Mouse (Mus musculus): ENCODE data around the gene Yju2.
A peak's percentile ranks its signal among the peaks of the same experiment; 100 is the strongest.

The Yju2 gene

DNA sequence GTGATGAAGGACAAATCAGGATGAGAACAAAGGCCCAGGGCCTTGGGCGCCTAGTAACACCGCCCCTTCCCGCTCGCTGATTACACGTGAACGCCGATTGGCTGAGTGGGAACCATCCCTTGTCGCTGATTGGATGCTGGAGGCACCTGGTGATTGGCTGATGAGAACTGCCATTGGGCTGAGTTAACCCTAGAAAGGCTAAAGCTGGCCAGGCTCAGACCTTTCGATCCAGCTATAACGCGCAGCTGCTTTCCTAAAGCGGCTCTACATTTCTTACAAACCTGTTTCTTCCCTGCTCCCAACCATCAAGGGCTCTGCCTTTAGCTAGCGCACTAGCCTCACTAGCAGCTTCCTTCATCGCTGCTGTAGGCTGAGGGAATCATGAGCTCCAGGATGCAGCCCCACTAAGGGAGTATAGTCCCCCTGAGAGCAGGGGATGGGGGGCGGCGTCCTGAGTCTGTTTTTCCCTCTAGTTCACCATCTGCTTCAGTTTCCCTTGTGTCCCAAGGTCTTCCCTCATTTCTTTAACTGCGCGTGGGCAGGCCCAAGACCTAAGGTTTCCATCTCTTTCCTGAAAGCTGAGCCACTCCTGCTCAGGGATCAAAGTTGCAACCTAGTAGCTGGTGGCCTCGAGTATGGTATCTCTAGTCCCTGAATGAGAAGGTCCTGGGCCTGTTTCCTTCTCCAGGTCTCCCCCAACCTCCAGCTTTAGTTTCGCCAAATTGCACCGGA, 49.6 kb downstream of the Yju2 start:
- DNase-seq, result peak; percentile 94 to 98

DNA sequence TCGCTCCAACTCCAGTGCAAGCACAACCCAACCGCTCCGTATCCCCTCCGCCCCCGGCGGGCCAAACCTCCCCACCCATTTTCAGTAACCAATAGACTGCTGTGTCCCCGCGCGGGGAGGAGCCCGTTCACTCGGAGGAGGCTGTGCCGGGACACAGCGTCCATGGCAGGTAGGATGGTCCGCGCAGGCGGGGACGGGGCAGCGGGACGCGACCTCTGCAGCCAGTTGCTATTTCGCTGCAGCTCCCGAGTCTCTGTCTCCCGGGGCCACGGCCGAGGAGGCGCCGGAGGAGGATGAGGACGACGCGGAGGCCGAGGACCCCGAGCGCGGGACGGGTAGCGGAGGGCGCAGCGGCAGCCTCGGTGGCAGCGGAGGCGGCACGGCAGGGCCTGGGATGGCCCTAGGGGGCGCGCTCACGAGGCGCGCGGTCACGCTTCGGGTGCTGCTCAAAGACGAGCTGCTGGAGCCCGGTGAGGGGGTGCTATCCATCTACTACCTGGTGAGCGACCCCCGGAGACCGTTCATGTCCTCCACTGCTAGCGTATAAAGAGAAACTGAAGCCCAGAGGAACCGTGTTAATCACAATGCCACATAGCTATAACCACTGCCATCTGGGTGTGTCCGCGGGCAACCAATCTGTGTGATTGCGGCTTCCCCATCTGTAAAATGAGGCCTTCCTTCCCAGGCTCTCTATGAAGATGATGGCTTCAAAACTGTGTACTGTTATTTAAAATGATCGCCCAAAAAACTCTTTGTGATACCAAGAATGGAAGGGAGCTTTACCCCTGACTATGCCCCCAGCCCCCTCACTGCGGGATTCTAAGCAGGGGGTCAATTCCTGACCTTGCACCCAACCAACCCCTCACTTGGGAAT, 50.4 kb downstream of the Yju2 start:
- peak; percentile 94 to 98 for DNase-seq

DNA sequence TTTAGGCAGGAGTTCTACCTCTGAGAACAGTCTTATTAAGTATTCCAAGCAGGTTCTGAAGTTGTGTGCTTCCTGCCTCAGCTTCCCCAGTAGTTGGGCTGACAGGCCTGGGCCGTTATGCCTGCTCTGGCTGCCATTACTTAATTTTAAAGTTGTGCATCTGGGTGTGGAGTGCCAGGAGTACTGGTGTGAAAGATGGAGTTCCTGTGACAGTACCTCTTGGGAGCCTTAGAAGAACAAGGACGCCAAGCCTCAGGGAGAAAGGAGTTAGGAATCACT, 51.0 kb downstream of the Yju2 start:
- no peak for DNase-seq

DNA sequence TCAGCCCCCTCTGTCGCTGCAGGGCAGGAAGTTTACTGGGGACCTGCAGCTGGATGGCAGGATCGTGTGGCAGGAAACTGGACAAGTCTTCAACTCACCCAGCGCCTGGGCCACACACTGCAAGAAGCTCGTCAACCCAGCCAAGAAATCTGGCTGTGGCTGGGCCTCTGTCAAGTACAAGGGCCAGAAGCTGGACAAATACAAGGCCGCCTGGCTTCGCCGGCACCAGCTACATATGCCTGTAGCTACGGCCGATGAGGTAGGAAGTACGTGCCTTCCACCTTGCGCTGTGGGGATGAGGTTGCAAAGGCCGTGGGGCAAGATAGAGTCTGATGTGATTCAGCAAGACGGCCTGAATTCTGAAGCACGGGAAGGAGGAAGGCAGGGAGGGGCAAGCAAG, 51.4 kb downstream of the Yju2 start:
- peak in 1 of 2 experiments; percentile 41 for DNase-seq

DNA sequence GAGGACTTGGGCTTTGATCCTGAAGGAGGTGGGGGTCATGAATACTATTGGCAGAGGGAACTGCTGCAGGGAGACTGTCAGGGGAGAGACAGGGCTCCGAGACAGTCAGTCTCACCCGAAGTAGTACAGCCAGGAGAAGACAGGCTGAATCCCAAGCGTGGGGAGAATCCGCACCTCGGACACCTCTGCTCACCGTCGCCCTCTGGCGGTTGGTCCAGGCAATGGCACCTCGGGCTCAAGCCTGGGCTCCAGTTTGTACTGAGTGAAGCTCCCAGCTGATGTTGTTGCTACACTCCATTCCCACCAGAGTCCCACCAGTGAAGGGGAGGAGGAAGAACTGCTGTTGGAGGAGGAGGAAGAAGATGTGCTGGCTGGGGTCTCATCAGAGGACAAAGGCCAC, 51.8 kb downstream of the Yju2 start:
- peak; percentile 78 to 84 for DNase-seq

DNA sequence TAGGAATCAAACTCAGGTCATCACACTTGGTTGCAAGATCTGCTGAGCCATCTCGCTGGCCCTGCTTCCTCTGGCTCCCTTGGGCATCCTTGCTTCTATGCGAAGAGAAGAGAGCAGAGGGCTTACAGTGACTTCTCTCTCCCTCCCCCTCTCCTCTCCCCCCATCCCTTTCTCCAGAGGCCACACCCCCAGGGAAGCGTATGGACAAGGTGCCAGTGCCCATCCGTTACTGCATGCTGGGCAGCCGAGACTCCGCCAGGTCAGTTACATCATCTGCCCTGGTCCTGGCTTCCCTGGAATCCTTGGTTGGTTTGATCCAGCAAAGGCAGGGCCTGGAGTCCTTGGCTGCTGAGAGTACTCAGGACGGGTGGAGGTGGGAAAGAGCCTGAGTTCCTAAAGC, 52.5 kb downstream of the Yju2 start:
- DNase-seq, result no peak

DNA sequence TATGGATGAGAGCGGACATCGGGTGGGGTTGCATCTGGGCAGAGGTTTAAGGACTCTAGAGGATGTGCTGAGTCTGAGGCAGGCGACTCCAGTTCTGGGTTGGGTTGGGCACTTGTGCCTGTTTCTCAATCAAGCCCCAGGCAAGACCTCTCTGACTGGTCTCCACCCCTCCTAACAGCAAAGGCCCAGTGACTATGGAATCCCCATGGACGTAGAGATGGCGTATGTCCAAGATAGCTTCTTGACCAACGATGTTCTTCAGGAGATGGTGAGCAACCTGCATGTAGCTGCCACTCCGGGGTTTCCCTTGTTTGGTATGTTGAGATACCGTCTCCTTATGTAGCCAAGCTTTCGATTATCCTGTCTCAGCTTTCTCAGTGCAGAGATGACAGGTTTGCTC, 56.4 kb downstream of the Yju2 start:
- DNase-seq, result no peak

DNA sequence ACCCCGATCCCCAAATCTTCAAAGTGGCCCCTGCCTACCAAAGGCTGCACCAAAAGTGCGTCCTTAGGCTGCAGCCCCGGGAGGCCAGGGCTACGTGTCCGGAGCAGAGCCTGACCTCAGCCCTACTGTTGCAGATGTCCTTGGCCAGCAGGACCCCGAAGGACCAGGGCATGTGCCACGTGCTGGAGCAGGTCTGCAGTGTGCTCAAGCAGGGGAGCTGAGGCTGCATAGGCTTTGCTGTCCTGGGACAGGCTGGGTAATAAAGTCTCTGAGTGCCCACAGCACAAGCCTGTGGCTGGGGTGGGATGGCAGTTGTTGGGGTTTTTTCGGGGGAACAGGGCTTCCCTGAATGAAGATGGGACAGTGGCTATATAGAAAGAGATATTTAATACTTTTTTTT, 57.5 kb downstream of the Yju2 start:
- DNase-seq, result no peak

DNA sequence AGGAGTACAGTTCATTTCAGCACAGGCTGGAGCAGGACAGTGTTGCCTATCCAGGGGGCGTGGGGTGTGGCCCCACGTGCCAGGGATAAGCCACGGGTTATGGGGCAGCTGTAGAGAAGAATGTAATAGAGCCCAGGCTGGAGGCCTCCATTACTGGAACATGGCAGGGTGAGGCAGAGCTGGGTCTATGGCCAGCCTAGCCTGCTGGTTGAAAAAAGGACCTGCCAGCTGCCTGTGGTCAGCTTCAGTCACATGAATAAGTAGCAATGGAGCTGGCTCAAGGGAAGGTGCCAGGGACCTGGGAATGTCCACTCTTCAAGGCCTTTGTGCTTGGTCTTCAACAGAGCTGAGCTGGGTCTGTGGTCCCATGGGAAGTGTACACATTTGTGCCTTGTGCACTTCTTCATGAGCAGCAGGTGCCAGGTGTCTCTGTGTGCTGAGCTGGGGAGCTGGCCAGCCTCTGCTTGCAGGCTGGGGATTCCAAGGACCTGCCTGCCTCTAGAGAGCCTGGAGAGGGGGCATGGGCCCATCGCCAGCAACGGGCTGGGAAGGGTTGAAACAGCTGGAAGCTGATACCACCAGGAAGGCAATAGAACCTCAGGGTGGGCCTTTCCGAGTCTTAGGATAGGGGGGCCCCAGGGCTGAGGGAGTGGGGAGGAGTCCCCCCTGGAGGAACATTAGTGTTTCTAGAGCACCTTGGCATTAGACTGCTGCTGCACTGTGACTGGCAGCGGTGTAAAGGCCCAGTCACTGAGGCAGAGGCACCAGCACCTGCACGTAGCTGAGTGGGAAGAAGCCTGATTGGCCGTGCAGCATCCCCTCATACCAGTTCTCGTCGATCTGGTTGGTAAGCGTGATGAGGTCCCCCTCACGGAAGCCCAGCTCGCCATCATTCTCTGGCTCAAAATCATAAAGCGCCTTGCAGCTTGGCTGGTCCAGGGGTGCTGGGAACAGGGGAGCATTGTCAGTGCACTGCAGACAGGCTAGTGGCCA, 58.2 kb downstream of the Yju2 start:
- peak in 1 of 2 experiments; percentile 39 for DNase-seq

DNA sequence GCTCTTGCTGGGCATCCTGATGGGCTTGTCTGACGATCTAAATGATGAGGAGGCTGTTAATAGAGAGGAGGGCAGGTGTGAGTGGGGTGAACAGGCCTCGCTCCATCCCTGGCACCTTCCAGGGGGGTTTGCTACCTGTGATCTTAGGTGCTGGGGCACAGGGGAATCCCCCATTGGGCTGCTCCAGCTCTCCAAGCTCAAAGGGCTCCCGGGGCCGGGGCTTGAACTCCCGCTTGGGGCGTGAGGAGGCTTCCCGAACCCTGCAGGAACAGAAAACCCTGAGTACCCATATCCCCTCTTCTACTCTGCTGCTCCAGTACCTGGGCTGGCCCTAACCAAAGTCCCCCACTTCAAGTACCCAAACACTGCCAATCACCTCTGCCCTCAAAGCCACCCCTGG, 58.9 kb downstream of the Yju2 start:
- no peak for DNase-seq

All from kidney, postnatal 25 days (tissue).